In the genomic region with DNA sequence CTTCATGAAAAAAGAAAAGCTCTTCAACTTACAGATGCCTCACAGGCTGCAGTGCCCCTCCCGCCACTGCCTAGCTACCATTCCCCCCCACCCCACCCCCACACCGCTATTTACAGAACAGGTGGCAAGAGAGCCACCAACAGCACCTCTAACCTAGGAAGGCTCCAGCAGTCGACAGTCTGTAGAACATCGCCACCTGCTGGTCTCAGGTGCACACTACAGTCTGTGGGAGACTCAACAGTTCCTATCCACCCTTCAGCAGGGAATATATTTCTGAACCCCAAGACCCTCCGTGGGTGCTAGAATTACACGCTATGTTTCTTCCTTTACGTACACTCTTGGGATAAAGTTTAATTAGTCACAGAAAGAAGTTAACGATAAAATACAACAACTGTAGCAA, we compare ENCODE assay signal across 10 mouse cellular contexts.
DNase-seq lines count a peak whose midpoint lies in the region; ATAC-seq and TF ChIP-seq lines count a peak whose summit lies in the region.
"Had no signal": no experiment of that assay in that cellular context is flagged by ENCODE, and none has a peak within 500 bp of the region (broad histone marks: within the 10 kb centered on the region; RNA-seq: fewer than 3 reads in every experiment).

No protein-coding gene starts in this region.

- H3K4me2 ChIP-seq in kidney, embryonic 15.5 days, result no peak overlapping the region
- no peak overlapping the region for H3K4me2 ChIP-seq in midbrain, embryonic 13.5 days (replicated peaks)
- H3K4me2 ChIP-seq: embryonic facial prominence, embryonic 13.5 days; liver, embryonic 13.5 days had no signal

- no peak for ATAC-seq in kidney, embryonic 15.5 days (replicated peaks; ENCODE audit: low FRiP score)
- 0 out of 2 replicates have a peak, but pooled peaks have one; percentile 37 for ATAC-seq in midbrain, embryonic 13.5 days

- in situ Hi-C loops in ES-E14 (cut with MboI; ENCODE audit: low sequenced_read_pairs in 2 of 2, unreplicated experiment in 2 of 2), result no loop called here

- 13% methylated on average over 8 of the region's 8 CpGs for WGBS in kidney, embryonic 15.5 days
- WGBS in midbrain, embryonic 13.5 days, result 21% methylated on average over 8 of the region's 8 CpGs

- peak; percentile 38 for DNase-seq in kidney, adult 11 months
- DNase-seq in ES-E14 (ENCODE audit: low read depth, low spot score), result peak; percentile 41
- DNase-seq in cerebellum, adult 18-20 months, result peak; percentile 80
- peak; percentile 77 for DNase-seq in gastrocnemius, adult 2 months
- DNase-seq in kidney, postnatal 10 days, result peak; percentile 85
- peak; percentile 10 to 38 for DNase-seq in spleen, postnatal 36 days (ENCODE audit: low spot score in 2 of 2)
- DNase-seq: liver, embryonic 13.5 days had no signal

- intact Hi-C loops in gastrocnemius, adult 2 months (cut with DNase I), result loop anchor here (5.0 kb wide), 1 partner anchor 316 kb away; no protein-coding TSS in a partner anchor

- no peaks in the 10 kb centered on the region for H3K27me3 ChIP-seq in kidney, embryonic 15.5 days
- H3K27me3 ChIP-seq in midbrain, embryonic 13.5 days, result no peaks in the 10 kb centered on the region
- H3K27me3 ChIP-seq: embryonic facial prominence, embryonic 13.5 days; liver, embryonic 13.5 days had no signal

- H3K4me3 ChIP-seq in kidney, embryonic 15.5 days (replicated peaks), result no peak overlapping the region
- no peak overlapping the region for H3K4me3 ChIP-seq in ES-E14 (ENCODE audit: insufficient read depth in 1 of 2, low read depth in 1 of 2, low read length in 2 of 2, poor library complexity in 1 of 2, severe bottlenecking in 1 of 2)
- no peak overlapping the region for H3K4me3 ChIP-seq in gastrocnemius, adult 2 months
- H3K4me3 ChIP-seq in midbrain, embryonic 13.5 days (replicated peaks), result no peak overlapping the region
- H3K4me3 ChIP-seq: embryonic facial prominence, embryonic 13.5 days; liver, embryonic 13.5 days had no signal

- no peaks in the 10 kb centered on the region for H3K4me1 ChIP-seq in kidney, embryonic 15.5 days
- H3K4me1 ChIP-seq in ES-E14 (ENCODE audit: control insufficient read depth in 2 of 2, insufficient read depth in 2 of 2, low read length in 2 of 2, poor library complexity in 1 of 2), result peaks cover 0 to 2% of the 10 kb centered on the region in 2 experiments; a peak in 1 of 4 replicates
- H3K4me1 ChIP-seq in midbrain, embryonic 13.5 days (replicated peaks), result no peaks in the 10 kb centered on the region
- H3K4me1 ChIP-seq: embryonic facial prominence, embryonic 13.5 days; liver, embryonic 13.5 days had no signal

- H3K9me3 ChIP-seq in kidney, embryonic 15.5 days (replicated peaks), result no peaks in the 10 kb centered on the region
- H3K9me3 ChIP-seq in ES-E14 (ENCODE audit: control insufficient read depth, insufficient read depth, low read depth, low read length), result no peaks in the 10 kb centered on the region
- no peaks in the 10 kb centered on the region for H3K9me3 ChIP-seq in midbrain, embryonic 13.5 days
- H3K9me3 ChIP-seq: embryonic facial prominence, embryonic 13.5 days; liver, embryonic 13.5 days had no signal

- H3K27ac ChIP-seq in kidney, embryonic 15.5 days, result no peak overlapping the region
- no peak overlapping the region for H3K27ac ChIP-seq in ES-E14 (ENCODE audit: insufficient read depth, low read depth, low read length, poor library complexity, severe bottlenecking)
- H3K27ac ChIP-seq in gastrocnemius, adult 2 months, result no peak overlapping the region
- no peak overlapping the region for H3K27ac ChIP-seq in midbrain, embryonic 13.5 days
- H3K27ac ChIP-seq: embryonic facial prominence, embryonic 13.5 days; liver, embryonic 13.5 days had no signal

- H3K9ac ChIP-seq in kidney, embryonic 15.5 days, result no peak overlapping the region
- H3K9ac ChIP-seq in ES-E14 (ENCODE audit: insufficient read depth, low read depth, low read length, poor library complexity, severe bottlenecking), result no peak overlapping the region
- no peak overlapping the region for H3K9ac ChIP-seq in midbrain, embryonic 13.5 days (replicated peaks)
- H3K9ac ChIP-seq: embryonic facial prominence, embryonic 13.5 days; liver, embryonic 13.5 days had no signal

- peak; percentile 87 for TF ChIP-seq CTCF in gastrocnemius, adult 2 months (IDR thresholded peaks at IDR 0.05)

- no peaks in the 10 kb centered on the region for H3K36me3 ChIP-seq in kidney, embryonic 15.5 days
- no peaks in the 10 kb centered on the region for H3K36me3 ChIP-seq in ES-E14 (ENCODE audit: control insufficient read depth, insufficient read depth, low read length, poor library complexity, severe bottlenecking)
- 0 out of 2 replicates have a peak, but pooled peaks cover 2% of the 10 kb centered on the region for H3K36me3 ChIP-seq in midbrain, embryonic 13.5 days
- H3K36me3 ChIP-seq: embryonic facial prominence, embryonic 13.5 days; liver, embryonic 13.5 days had no signal

TF ChIP-seq in ES-E14, 5 proteins besides CTCF, POLR2A, EP300 and RAD21:
- TF ChIP-seq ZC3H11A (IDR thresholded peaks at IDR 0.05; ENCODE audit: borderline replicate concordance, low read depth, low read length), result peak; percentile 75; the same call in 1 of the 2 replicates
- no peak for TF ChIP-seq HCFC1 (IDR thresholded peaks at IDR 0.05; ENCODE audit: borderline replicate concordance, insufficient read depth, low read length)
- TF ChIP-seq ZNF384 (IDR thresholded peaks at IDR 0.05; ENCODE audit: low read depth, low read length), result no peak

Comparison
In these comparisons a context has a peak if more than half of its experiments do, and no peak if none do; other contexts are left out.
1. DNase-seq: peak in every context shown above with its lines; median percentile 85 in kidney, postnatal 10 days; 80 in cerebellum, adult 18-20 months; 77 in gastrocnemius, adult 2 months; 41 in ES-E14; 38 in kidney, adult 11 months; 24 in spleen, postnatal 36 days.